Mouse (Mus musculus) megakaryocyte, embryonic 14.5 days (primary cell): Measurements from ENCODE around the gene Robo4. TPM values are rescaled to one million over a fixed set of nuclear protein-coding genes. Genes with fewer than 3 reads are reported as not detected.

ENCODE experiments used
- H3K27me3 ChIP-seq: replicated peaks from 2 replicates; pipeline ENCODE3; 2012; ENCODE audit warnings: inconsistent platforms
- H3K36me3 ChIP-seq: replicated peaks from 2 replicates; pipeline ENCODE3; 2012; ENCODE audit warnings: low read length, inconsistent platforms, mixed read lengths
- H3K4me1 ChIP-seq: 2 replicates; pipeline ENCODE4 v1.6.1; 2012; ENCODE audit warnings: inconsistent platforms
- H3K4me3 ChIP-seq: replicated peaks from 2 replicates; pipeline ENCODE3; 2012; ENCODE audit warnings: moderate library complexity, mild to moderate bottlenecking, inconsistent platforms
- H3K9me3 ChIP-seq: 2 replicates; pipeline ENCODE4 v1.6.1; 2012; ENCODE audit warnings: inconsistent platforms
- FLI1 ChIP-seq: IDR thresholded peaks from 2 replicates; pipeline ENCODE4 v1.6.1; 2012; ENCODE audit warnings: low read length, inconsistent platforms, mixed read lengths
- GATA1 ChIP-seq: IDR thresholded peaks from 3 replicates; pipeline ENCODE4 v1.6.1; 2012; ENCODE audit warnings: mixed read lengths, low read length, inconsistent platforms, borderline replicate concordance
- polyA plus RNA-seq: library from polyadenylated mRNA; stranded (reverse); fragments of >175 nt; gene quantifications from 2 replicates; pipeline ENCODE4 v1.2.3, GENCODE M21; 2012; ENCODE audit warnings: low replicate concordance; ENCODE audit not compliant: insufficient read depth

Robo4 gene
- polyA plus RNA-seq, 1 experiment = not detected

- Histone ChIP-seq H3K9me3 (no peaks in the 10 kb centered on the region), H3K27me3 (peaks cover 11% of the 10 kb centered on the region), H3K36me3 (no peaks in the 10 kb centered on the region), H3K4me1 (peaks cover 10% of the 10 kb centered on the region), H3K4me3 (no peak overlapping the region)
- no peak for TF ChIP-seq GATA1
- no peak for TF ChIP-seq FLI1
These were observed 33.4 kb upstream of the Robo4 start for GRCm38 (mm10) chr9:37368081-37368830.

- no peaks in the 10 kb centered on the region for H3K36me3 ChIP-seq
- peaks cover 11% of the 10 kb centered on the region for H3K27me3 ChIP-seq
- no peak for TF ChIP-seq FLI1
- TF ChIP-seq GATA1 = no peak
- no peak overlapping the region for H3K4me3 ChIP-seq
- H3K4me1 ChIP-seq = peaks cover 5% of the 10 kb centered on the region
- H3K9me3 ChIP-seq = no peaks in the 10 kb centered on the region
These were observed 32.8 kb upstream of the Robo4 start for GRCm38 (mm10) chr9:37368860-37369259.

- Histone ChIP-seq H3K36me3 (no peaks in the 10 kb centered on the region), H3K9me3 (no peaks in the 10 kb centered on the region), H3K27me3 (peaks cover 11% of the 10 kb centered on the region), H3K4me3 (no peak overlapping the region), H3K4me1 (peaks cover 3% of the 10 kb centered on the region; the same call in 1 of the 2 replicates)
- TF ChIP-seq FLI1 (no peak), GATA1 (no peak)
These were observed 30.4 kb upstream of the Robo4 start for GRCm38 (mm10) chr9:37371232-37371801.

GRCm38 (mm10) chr9:37375718-37376117, 26.0 kb upstream of the Robo4 start:
- Histone ChIP-seq H3K4me1 (peaks cover 3% of the 10 kb centered on the region; the same call in 1 of the 2 replicates), H3K9me3 (no peaks in the 10 kb centered on the region), H3K27me3 (peaks cover 11% of the 10 kb centered on the region), H3K4me3 (no peak overlapping the region), H3K36me3 (no peaks in the 10 kb centered on the region)
- TF ChIP-seq FLI1 = no peak
- TF ChIP-seq GATA1 = no peak

- no peak overlapping the region for H3K4me3 ChIP-seq
- peaks cover 12% of the 10 kb centered on the region for H3K4me1 ChIP-seq
- H3K9me3 ChIP-seq = no peaks in the 10 kb centered on the region
- H3K27me3 ChIP-seq = peaks cover 65% of the 10 kb centered on the region
- TF ChIP-seq FLI1 (no peak), GATA1 (no peak)
- H3K36me3 ChIP-seq = no peaks in the 10 kb centered on the region
These were observed 18.5 kb upstream of the Robo4 start for GRCm38 (mm10) chr9:37383161-37383560.

GRCm38 (mm10) chr9:37384284-37385182, 17.2 kb upstream of the Robo4 start:
- H3K4me3 ChIP-seq = peak overlapping the region; percentile 90

GRCm38 (mm10) chr9:37390891-37391290, 10.8 kb upstream of the Robo4 start:
- no peak for TF ChIP-seq GATA1
- no peak for TF ChIP-seq FLI1
- Histone ChIP-seq H3K4me3 (no peak overlapping the region), H3K27me3 (peaks cover 12% of the 10 kb centered on the region), H3K36me3 (no peaks in the 10 kb centered on the region), H3K9me3 (no peaks in the 10 kb centered on the region), H3K4me1 (no peaks in the 10 kb centered on the region)

More at GRCm38 (mm10) chr9:37384284-37385182, 17.2 kb upstream of the Robo4 start:
- TF ChIP-seq FLI1 (no peak), GATA1 (no peak)
- Histone ChIP-seq H3K9me3 (no peaks in the 10 kb centered on the region), H3K36me3 (no peaks in the 10 kb centered on the region), H3K27me3 (peaks cover 62% of the 10 kb centered on the region), H3K4me1 (peaks cover 12% of the 10 kb centered on the region)

- no peak for TF ChIP-seq GATA1
- H3K36me3 ChIP-seq = no peaks in the 10 kb centered on the region
- no peaks in the 10 kb centered on the region for H3K4me1 ChIP-seq
- H3K27me3 ChIP-seq = peaks cover 8% of the 10 kb centered on the region
- H3K9me3 ChIP-seq = no peaks in the 10 kb centered on the region
- H3K4me3 ChIP-seq = no peak overlapping the region
These were observed 9.6 kb upstream of the Robo4 start for GRCm38 (mm10) chr9:37392071-37392470.

GRCm38 (mm10) chr9:37393482-37394131, 8.1 kb upstream of the Robo4 start:
- H3K36me3 ChIP-seq = no peaks in the 10 kb centered on the region
- peaks cover 9% of the 10 kb centered on the region for H3K27me3 ChIP-seq
- H3K4me3 ChIP-seq = no peak overlapping the region
- H3K4me1 ChIP-seq = no peaks in the 10 kb centered on the region
- TF ChIP-seq FLI1 (no peak), GATA1 (no peak)
- H3K9me3 ChIP-seq = no peaks in the 10 kb centered on the region
